Mouse (Mus musculus) bone marrow, adult 2 months (tissue): Measurements from ENCODE around the gene Ube2d2b.

Experiments
- CTCF ChIP-seq: fragments of 200-500 bp; IDR thresholded peaks from 2 replicates; pipeline ENCODE4 v1.5.1; 2011; ENCODE audit warnings: low read length, control low read depth; ENCODE audit not compliant: control insufficient read depth, insufficient read depth
- POLR2A ChIP-seq: fragments of 200-500 bp; IDR thresholded peaks from 2 replicates; pipeline ENCODE4 v1.6.1; 2011; ENCODE audit warnings: low read depth, mild to moderate bottlenecking, control low read depth, low read length, borderline replicate concordance; ENCODE audit not compliant: control insufficient read depth

DNA sequence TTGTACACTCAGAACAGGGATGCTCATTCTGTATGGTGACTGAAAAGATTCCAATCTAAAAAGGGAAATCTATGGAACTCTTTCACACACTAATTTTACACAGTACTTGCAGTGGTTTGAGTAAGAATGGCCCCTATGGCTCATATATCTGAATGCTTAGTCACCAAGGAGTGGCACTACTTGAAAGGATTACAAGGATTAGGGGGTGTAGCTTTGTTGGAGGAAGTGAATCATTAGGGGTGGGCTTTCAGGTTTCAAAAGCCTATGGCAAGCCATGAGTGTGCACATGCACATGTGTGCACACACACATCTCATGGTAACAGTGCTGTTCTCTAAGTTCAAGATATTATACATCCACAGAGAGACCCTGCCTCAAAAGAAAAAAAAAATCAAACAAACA, 27.3 kb upstream of the Ube2d2b start:
- TF ChIP-seq CTCF = no peak
- no peak for TF ChIP-seq POLR2A
